Mouse (Mus musculus) macrophage (primary cell): ENCODE measurements at regions not wholly inside any gene's neighbourhood (a gene's known extent, or its start where the extent isn't known, plus 50 kb on each side); places are given as distances from the start of the nearest gene placed in this dataset.

Source experiments
- H3K27ac ChIP-seq: fragments of 350-480 bp; formaldehyde crosslinking; 2 replicates; pipeline ENCODE4 v1.9.0; 2021
- H3K36me3 ChIP-seq: fragments of 350-480 bp; formaldehyde crosslinking; 2 replicates; pipeline ENCODE4 v1.9.0; 2021; ENCODE audit errors: inconsistent target
- H3K4me3 ChIP-seq: fragments of 350-480 bp; formaldehyde crosslinking; 2 replicates; pipeline ENCODE4 v1.9.0; 2021; ENCODE audit errors: inconsistent target
- H3K79me2 ChIP-seq: fragments of 350-480 bp; formaldehyde crosslinking; 2 replicates; pipeline ENCODE4 v1.9.0; 2021; ENCODE audit errors: inconsistent target
- WGBS: methylation state at CpG from one replicate; pipeline ENCODE4 v1.1.7; 2026; ENCODE audit warnings: inconsistent platforms; ENCODE audit not compliant: missing documents; 5-methylcytosine and 5-hydroxymethylcytosine counted together

GRCm38 (mm10) chr15:68445341-68445740, 1944.6 kb upstream of the Lrrc6 start:
- 86% methylated on average over 7 of the region's 7 CpGs for WGBS
- no peak overlapping the region for H3K27ac ChIP-seq
- H3K4me3 ChIP-seq: no peak overlapping the region
- no peaks in the 10 kb centered on the region for H3K36me3 ChIP-seq
- H3K79me2 ChIP-seq: no peaks in the 10 kb centered on the region

GRCm38 (mm10) chr15:68440636-68441035, 1939.9 kb upstream of the Lrrc6 start:
- H3K79me2 ChIP-seq: no peaks in the 10 kb centered on the region
- no peak overlapping the region for H3K27ac ChIP-seq
- WGBS: 81% methylated on average over 9 of the region's 9 CpGs
- H3K4me3 ChIP-seq: no peak overlapping the region
- H3K36me3 ChIP-seq: no peaks in the 10 kb centered on the region

GRCm38 (mm10) chr15:68435961-68436360, 1935.3 kb upstream of the Lrrc6 start:
- H3K36me3 ChIP-seq: no peaks in the 10 kb centered on the region
- H3K4me3 ChIP-seq: no peak overlapping the region
- 22% methylated on average over 3 of the region's 3 CpGs for WGBS
- no peaks in the 10 kb centered on the region for H3K79me2 ChIP-seq
- H3K27ac ChIP-seq: no peak overlapping the region

- Histone ChIP-seq H3K4me3 (no peak overlapping the region), H3K36me3 (no peaks in the 10 kb centered on the region), H3K79me2 (no peaks in the 10 kb centered on the region), H3K27ac (no peak overlapping the region)
- 21% methylated on average over 2 of the region's 2 CpGs for WGBS
Measured at GRCm38 (mm10) chr15:68431251-68431650, 1930.5 kb upstream of the Lrrc6 start.

- Histone ChIP-seq H3K27ac (no peak overlapping the region), H3K36me3 (no peaks in the 10 kb centered on the region), H3K4me3 (no peak overlapping the region), H3K79me2 (no peaks in the 10 kb centered on the region)
- WGBS: 70% methylated on average over 4 of the region's 4 CpGs
Measured at GRCm38 (mm10) chr15:68430486-68430885, 1929.8 kb upstream of the Lrrc6 start.

- WGBS: 15% methylated on average over 6 of the region's 6 CpGs
- Histone ChIP-seq H3K36me3 (no peaks in the 10 kb centered on the region), H3K79me2 (no peaks in the 10 kb centered on the region), H3K27ac (no peak overlapping the region), H3K4me3 (no peak overlapping the region)
Measured at GRCm38 (mm10) chr15:68428444-68429228, 1927.9 kb upstream of the Lrrc6 start.

- no peaks in the 10 kb centered on the region for H3K36me3 ChIP-seq
- no peaks in the 10 kb centered on the region for H3K79me2 ChIP-seq
- 95% methylated on average over 1 of the region's 1 CpGs for WGBS
- H3K4me3 ChIP-seq: no peak overlapping the region
- no peak overlapping the region for H3K27ac ChIP-seq
Measured at GRCm38 (mm10) chr15:68417142-68417541, 1916.4 kb upstream of the Lrrc6 start.

- WGBS: 32% methylated on average over 3 of the region's 3 CpGs
- Histone ChIP-seq H3K36me3 (no peaks in the 10 kb centered on the region), H3K79me2 (no peaks in the 10 kb centered on the region)
Measured at GRCm38 (mm10) chr15:68415401-68415925, 1914.8 kb upstream of the Lrrc6 start.

GRCm38 (mm10) chr15:68414047-68414446, 1913.3 kb upstream of the Lrrc6 start:
- H3K4me3 ChIP-seq: no peak overlapping the region

More at GRCm38 (mm10) chr15:68415401-68415925, 1914.8 kb upstream of the Lrrc6 start:
- Histone ChIP-seq H3K4me3 (no peak overlapping the region), H3K27ac (no peak overlapping the region)

GRCm38 (mm10) chr15:68412697-68413096, 1912.0 kb upstream of the Lrrc6 start:
- no peak overlapping the region for H3K27ac ChIP-seq
- 86% methylated on average over 2 of the region's 2 CpGs for WGBS
- no peak overlapping the region for H3K4me3 ChIP-seq
- H3K36me3 ChIP-seq: no peaks in the 10 kb centered on the region
- H3K79me2 ChIP-seq: no peaks in the 10 kb centered on the region

More at GRCm38 (mm10) chr15:68414047-68414446, 1913.3 kb upstream of the Lrrc6 start:
- H3K36me3 ChIP-seq: no peaks in the 10 kb centered on the region
- H3K27ac ChIP-seq: no peak overlapping the region
- 42% methylated on average over 4 of the region's 4 CpGs for WGBS
- no peaks in the 10 kb centered on the region for H3K79me2 ChIP-seq

GRCm38 (mm10) chr15:68412156-68412555, 1911.4 kb upstream of the Lrrc6 start:
- H3K4me3 ChIP-seq: no peak overlapping the region
- WGBS: 96% methylated on average over 3 of the region's 3 CpGs
- H3K27ac ChIP-seq: no peak overlapping the region
- H3K36me3 ChIP-seq: no peaks in the 10 kb centered on the region
- no peaks in the 10 kb centered on the region for H3K79me2 ChIP-seq

GRCm38 (mm10) chr15:68403554-68404070, 1902.9 kb upstream of the Lrrc6 start:
- H3K4me3 ChIP-seq: no peak overlapping the region
- 94% methylated on average over 3 of the region's 3 CpGs for WGBS
- no peak overlapping the region for H3K27ac ChIP-seq
- no peaks in the 10 kb centered on the region for H3K36me3 ChIP-seq
- H3K79me2 ChIP-seq: no peaks in the 10 kb centered on the region

GRCm38 (mm10) chr15:68401726-68402125, 1901.0 kb upstream of the Lrrc6 start:
- Histone ChIP-seq H3K27ac (no peak overlapping the region), H3K36me3 (no peaks in the 10 kb centered on the region), H3K79me2 (no peaks in the 10 kb centered on the region), H3K4me3 (no peak overlapping the region)
- 79% methylated on average over 1 of the region's 1 CpGs for WGBS

GRCm38 (mm10) chr15:68401006-68401405, 1900.3 kb upstream of the Lrrc6 start:
- Histone ChIP-seq H3K36me3 (no peaks in the 10 kb centered on the region), H3K4me3 (no peak overlapping the region), H3K79me2 (no peaks in the 10 kb centered on the region), H3K27ac (no peak overlapping the region)
- 95% methylated on average over 4 of the region's 4 CpGs for WGBS

GRCm38 (mm10) chr15:68396566-68396965, 1895.9 kb upstream of the Lrrc6 start:
- WGBS: 96% methylated on average over 6 of the region's 6 CpGs
- Histone ChIP-seq H3K4me3 (no peak overlapping the region), H3K79me2 (no peaks in the 10 kb centered on the region), H3K36me3 (no peaks in the 10 kb centered on the region), H3K27ac (no peak overlapping the region)
